Mouse (Mus musculus) intestine, postnatal 0 days (tissue): Measurements from ENCODE around the gene Irgm2. TPM values are rescaled to one million over a fixed set of nuclear protein-coding genes. Genes with fewer than 3 reads are reported as not detected.
"Not testable (repeated sequence)": the region's sequence is repeated elsewhere in the genome, so short reads cannot be mapped to it uniquely, and the experiment has no call there.

Source experiments
- ATAC-seq: fragments of 200-750 bp; cut with Nextera tagmentation; 2 replicates; pipeline ENCODE4 v1.8.0; 2017; ENCODE audit warnings: mild to moderate bottlenecking, moderate TSS enrichment, moderate library complexity
- H3K27ac ChIP-seq: fragments of 300-500 bp; sonication (generic); 2 replicates; pipeline ENCODE4 v1.5.1; 2014; ENCODE audit warnings: mild to moderate bottlenecking, low read depth, low read length, moderate library complexity
- H3K27me3 ChIP-seq: fragments of 300-500 bp; sonication (generic); replicated peaks from 2 replicates; pipeline ENCODE4 v1.6.1; 2014; ENCODE audit warnings: low read length, mixed read lengths; ENCODE audit not compliant: control insufficient read depth, insufficient read depth
- H3K36me3 ChIP-seq: fragments of 300-500 bp; sonication (generic); 2 replicates; pipeline ENCODE4 v1.6.1; 2014; ENCODE audit warnings: mild to moderate bottlenecking, moderate library complexity; ENCODE audit not compliant: control insufficient read depth, insufficient read depth
- H3K4me1 ChIP-seq: fragments of 300-500 bp; sonication (generic); replicated peaks from 2 replicates; pipeline ENCODE4 v1.6.1; 2014; ENCODE audit warnings: antibody characterized with exemption, low read length, mixed read lengths; ENCODE audit not compliant: control insufficient read depth, insufficient read depth
- H3K4me2 ChIP-seq: fragments of 300-500 bp; sonication (generic); replicated peaks from 2 replicates; pipeline ENCODE4 v1.6.1; 2014; ENCODE audit warnings: low read depth, mild to moderate bottlenecking, moderate library complexity
- H3K4me3 ChIP-seq: fragments of 300-500 bp; sonication (generic); 2 replicates; pipeline ENCODE4 v1.5.1; 2014; ENCODE audit warnings: low read depth, low read length
- H3K9ac ChIP-seq: fragments of 300-500 bp; sonication (generic); 2 replicates; pipeline ENCODE4 v1.6.1; 2014; ENCODE audit warnings: mild to moderate bottlenecking, low read depth, low read length
- H3K9me3 ChIP-seq: fragments of 300-500 bp; sonication (generic); 2 replicates; pipeline ENCODE4 v1.6.1; 2016; ENCODE audit warnings: mixed run types; ENCODE audit not compliant: control insufficient read depth
- CTCF ChIP-seq: sonication (generic); IDR thresholded peaks from 2 replicates; pipeline ENCODE4 v1.5.1; 2016; ENCODE audit warnings: low read depth, mild to moderate bottlenecking, control low read depth, antibody characterized with exemption, moderate library complexity
- WGBS: fragments of 180-500 bp; shearing (Covaris S2); extraction: QIAGEN DNeasy Blood & Tissue Kit; methylation state at CpG from one replicate; pipeline ENCODE4 v1.1.7; 2014; 5-methylcytosine and 5-hydroxymethylcytosine counted together
- polyA plus RNA-seq: library from polyadenylated mRNA; unstranded; fragments of >200 nt; fragmentation: Nextera tagmentation; extraction: Ambion mirVana; gene quantifications from 2 replicates; pipeline ENCODE4 v1.2.1, GENCODE M21; 2015

Irgm2 gene
- polyA plus RNA-seq, 1 experiment from 2014 or later, result 6.4 TPM

DNA sequence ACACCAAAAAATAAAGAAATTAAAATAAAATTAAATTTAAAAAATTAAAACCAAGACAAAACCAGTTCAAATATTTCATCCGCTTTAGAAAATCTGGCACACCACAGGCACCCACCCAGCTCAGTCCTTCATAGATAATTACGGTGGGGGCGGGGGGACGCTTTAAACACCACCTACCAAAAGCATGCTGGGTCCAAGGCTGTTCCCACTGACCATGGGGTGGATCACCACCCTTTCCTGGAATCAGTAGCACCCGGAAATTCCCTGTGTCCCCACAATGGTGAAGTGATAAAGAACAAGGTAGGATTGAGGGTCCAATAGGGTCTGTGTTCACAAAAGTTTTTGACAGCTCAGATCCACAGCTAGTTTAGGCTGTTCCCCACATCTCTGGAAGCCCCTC lies 16.4 kb downstream of the Irgm2 start:
- H3K9ac ChIP-seq, result no peak overlapping the region
- WGBS, result 73% methylated on average over 5 of the region's 5 CpGs
- 0 out of 2 replicates have a peak, but pooled peaks cover 6% of the 10 kb centered on the region for H3K4me1 ChIP-seq
- peak overlapping the region; percentile 72 for H3K4me2 ChIP-seq
- peak overlapping the region; percentile 54 for H3K4me3 ChIP-seq
- no peak for ATAC-seq
- H3K27me3 ChIP-seq, result no peaks in the 10 kb centered on the region
- TF ChIP-seq CTCF, result no peak
- H3K9me3 ChIP-seq, result no peaks in the 10 kb centered on the region
- H3K36me3 ChIP-seq, result peaks cover 8% of the 10 kb centered on the region
- no peak overlapping the region for H3K27ac ChIP-seq

DNA sequence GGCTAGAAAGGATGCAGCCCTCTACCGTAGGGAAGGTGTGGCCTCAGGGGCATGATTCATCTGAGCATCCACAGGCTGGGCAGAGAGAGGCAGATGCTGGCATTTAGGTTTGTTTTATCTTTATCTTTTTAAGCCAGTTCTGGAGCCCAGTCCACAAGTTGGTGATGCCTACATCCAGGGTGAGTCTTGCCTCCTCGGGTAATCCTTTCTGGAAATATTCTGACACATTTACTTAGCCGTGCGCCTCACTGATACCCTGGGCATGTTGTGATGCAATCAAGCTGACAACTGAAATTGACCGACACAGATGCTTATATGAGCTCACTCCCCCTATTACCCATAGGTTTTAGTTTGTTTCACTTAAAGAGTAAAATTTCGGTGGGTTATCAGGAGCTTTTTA lies 17.4 kb downstream of the Irgm2 start:
- 67% methylated on average over 6 of the region's 6 CpGs for WGBS
- no peak overlapping the region for H3K4me2 ChIP-seq
- no peak overlapping the region for H3K4me3 ChIP-seq
- ATAC-seq, result no peak
- no peak overlapping the region for H3K27ac ChIP-seq
- H3K9me3 ChIP-seq, result no peaks in the 10 kb centered on the region
- H3K36me3 ChIP-seq, result peaks cover 10% of the 10 kb centered on the region
- no peaks in the 10 kb centered on the region for H3K4me1 ChIP-seq
- no peaks in the 10 kb centered on the region for H3K27me3 ChIP-seq
- no peak for TF ChIP-seq CTCF
- no peak overlapping the region for H3K9ac ChIP-seq

DNA sequence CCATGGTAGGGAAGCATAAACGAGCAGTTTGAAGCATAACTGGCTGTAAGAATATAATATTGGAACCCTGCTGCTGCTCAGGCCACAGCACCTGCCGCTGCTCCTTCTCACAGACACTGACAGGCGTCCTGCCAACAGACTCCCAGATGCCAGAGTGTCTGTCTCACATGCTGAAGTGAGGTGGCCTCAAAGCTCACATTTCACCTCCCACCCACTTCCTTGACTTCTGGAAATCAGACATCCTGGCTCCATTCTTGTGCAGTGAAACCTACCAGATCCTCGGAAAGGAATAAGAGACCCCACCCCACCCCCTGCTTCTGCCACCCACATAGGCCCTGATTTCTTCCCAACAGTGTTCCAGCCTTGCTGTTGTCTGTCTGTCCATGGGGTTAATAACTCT lies 24.3 kb downstream of the Irgm2 start:
- H3K9me3 ChIP-seq, result no peaks in the 10 kb centered on the region
- no peak overlapping the region for H3K4me2 ChIP-seq
- no peak for ATAC-seq
- no peaks in the 10 kb centered on the region for H3K27me3 ChIP-seq
- no peaks in the 10 kb centered on the region; the same call in 1 of the 2 replicates for H3K4me1 ChIP-seq
- WGBS, result 50% methylated on average over 4 of the region's 4 CpGs
- no peak overlapping the region for H3K27ac ChIP-seq
- no peak for TF ChIP-seq CTCF
- H3K4me3 ChIP-seq, result no peak overlapping the region
- H3K36me3 ChIP-seq, result peaks cover 10% of the 10 kb centered on the region
- no peak overlapping the region for H3K9ac ChIP-seq

DNA sequence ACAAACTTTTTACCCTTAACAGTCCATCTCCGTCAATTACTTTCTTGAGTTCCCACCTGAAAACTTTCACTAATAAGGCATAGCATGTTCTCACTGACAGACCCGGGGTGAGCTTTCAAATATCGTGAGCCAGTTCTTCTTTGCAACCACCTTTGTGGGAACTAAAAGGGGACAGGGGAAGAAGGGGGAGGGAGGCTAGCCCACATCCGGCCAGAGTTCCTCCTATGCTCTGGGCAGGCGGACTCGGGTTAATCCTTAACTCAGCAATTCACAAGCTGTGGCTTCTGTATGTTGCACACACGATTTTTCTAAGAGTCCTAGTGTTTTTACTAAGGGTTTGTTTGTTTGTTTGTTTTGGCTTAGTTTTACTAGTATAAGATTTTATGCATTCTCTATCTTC lies 24.9 kb downstream of the Irgm2 start:
- H3K27ac ChIP-seq, result no peak overlapping the region
- 22% methylated on average over 7 of the region's 7 CpGs for WGBS
- no peak overlapping the region for H3K9ac ChIP-seq
- H3K9me3 ChIP-seq, result no peaks in the 10 kb centered on the region
- ATAC-seq, result no peak
- TF ChIP-seq CTCF, result no peak
- no peak overlapping the region for H3K4me2 ChIP-seq
- H3K27me3 ChIP-seq, result no peaks in the 10 kb centered on the region
- peaks cover 10% of the 10 kb centered on the region for H3K36me3 ChIP-seq
- no peaks in the 10 kb centered on the region; the same call in 1 of the 2 replicates for H3K4me1 ChIP-seq
- H3K4me3 ChIP-seq, result no peak overlapping the region

DNA sequence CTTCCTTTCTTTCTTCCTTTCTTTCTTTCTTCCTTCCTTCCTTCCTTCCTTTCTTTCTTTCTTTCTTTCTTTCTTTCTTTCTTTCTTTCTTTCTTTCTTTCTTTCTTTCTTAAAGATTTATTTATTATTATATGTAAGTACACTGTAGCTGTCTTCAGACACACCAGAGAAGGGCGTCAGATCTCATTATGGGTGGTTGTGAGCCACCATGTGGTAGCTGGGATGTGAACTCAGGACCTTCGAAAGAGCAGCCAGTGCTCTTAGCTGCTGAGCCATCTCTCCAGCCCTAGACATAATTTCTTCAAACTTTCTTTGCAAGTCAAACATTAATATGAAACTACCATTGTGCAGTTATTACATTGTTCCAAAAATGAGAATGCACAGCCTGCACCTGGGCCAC lies 25.5 kb downstream of the Irgm2 start:
- H3K4me3 ChIP-seq, H3K27ac ChIP-seq, ATAC-seq, H3K4me2 ChIP-seq, H3K4me1 ChIP-seq, H3K9ac ChIP-seq, H3K9me3 ChIP-seq, H3K27me3 ChIP-seq: not testable (repeated sequence)
- WGBS, result 66% methylated on average over 2 of the region's 2 CpGs
- H3K36me3 ChIP-seq, result peaks cover 10% of the 10 kb centered on the region

DNA sequence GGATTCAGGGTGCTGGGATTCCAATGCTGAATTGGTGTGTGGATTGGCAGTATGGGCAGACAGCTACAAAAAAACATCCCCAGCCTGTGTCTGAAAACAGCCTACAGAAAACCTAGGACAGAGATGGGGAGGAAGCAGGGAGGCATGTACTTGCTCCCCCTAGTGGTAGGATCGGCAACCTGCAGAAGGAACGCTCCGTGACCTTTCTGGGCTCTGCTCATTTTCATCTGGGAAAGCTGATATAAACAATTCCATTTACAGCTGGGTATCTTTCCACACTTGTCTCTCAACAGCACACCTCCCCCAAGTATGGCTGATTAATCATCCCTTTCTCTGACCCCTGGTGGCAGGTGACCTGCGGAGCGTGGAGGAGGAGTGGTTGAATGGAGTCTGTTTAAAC lies 26.2 kb downstream of the Irgm2 start:
- Histone ChIP-seq H3K9me3 (no peaks in the 10 kb centered on the region), H3K27me3 (no peaks in the 10 kb centered on the region), H3K4me3 (no peak overlapping the region), H3K4me2 (peak overlapping the region; percentile 27; the same call in 1 of the 2 replicates), H3K36me3 (peaks cover 3% of the 10 kb centered on the region; the same call in 1 of the 2 replicates), H3K27ac (no peak overlapping the region), H3K9ac (no peak overlapping the region), H3K4me1 (no peaks in the 10 kb centered on the region; the same call in 1 of the 2 replicates)
- peak; percentile 98 for TF ChIP-seq CTCF
- no peak for ATAC-seq
- WGBS, result 5% methylated on average over 5 of the region's 5 CpGs

DNA sequence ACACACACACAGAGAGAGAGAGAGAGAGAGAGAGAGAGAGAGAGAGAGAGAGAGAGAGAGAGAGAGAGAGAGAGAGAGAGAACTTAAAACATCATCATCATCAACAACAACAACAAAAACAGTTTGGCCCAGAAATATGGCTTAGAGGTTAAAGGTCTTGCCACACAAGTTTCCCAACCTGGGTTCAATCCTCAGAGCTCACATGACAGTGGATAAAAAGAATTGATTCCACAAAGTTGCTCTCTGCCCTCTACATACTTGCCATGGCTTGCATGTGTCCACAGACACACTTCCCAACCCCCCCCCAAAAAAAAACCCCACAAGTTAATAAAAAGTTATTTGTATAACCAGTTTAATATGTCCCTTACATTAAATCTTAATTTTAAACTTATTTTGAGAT lies 27.0 kb downstream of the Irgm2 start:
- no peak for ATAC-seq
- no peak overlapping the region for H3K27ac ChIP-seq
- TF ChIP-seq CTCF, result no peak
- no peaks in the 10 kb centered on the region; the same call in 1 of the 2 replicates for H3K4me1 ChIP-seq
- no peaks in the 10 kb centered on the region for H3K27me3 ChIP-seq
- no peak overlapping the region for H3K4me2 ChIP-seq
- H3K4me3 ChIP-seq, result no peak overlapping the region
- no peak overlapping the region for H3K9ac ChIP-seq
- no peaks in the 10 kb centered on the region for H3K9me3 ChIP-seq
- no peaks in the 10 kb centered on the region for H3K36me3 ChIP-seq

DNA sequence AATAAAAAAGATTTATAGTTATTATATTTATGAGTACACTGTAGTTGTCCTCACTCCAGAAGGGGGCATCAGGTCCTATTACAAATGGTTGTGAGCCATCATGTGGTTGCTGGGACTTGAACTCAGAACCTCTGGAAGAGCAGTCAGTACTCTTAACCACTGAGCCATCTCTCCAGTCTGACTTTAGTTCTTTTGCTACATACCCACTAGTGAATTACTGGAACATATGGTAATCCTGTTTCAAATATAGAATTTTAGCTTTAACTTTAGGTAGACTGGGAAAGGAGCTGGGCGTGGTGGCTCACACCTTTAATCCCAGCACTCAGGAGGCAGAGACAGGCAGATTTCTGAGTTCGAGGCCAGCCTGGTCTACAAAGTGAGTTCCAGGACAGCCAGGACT lies 28.6 kb downstream of the Irgm2 start:
- not testable (repeated sequence) for H3K4me2 ChIP-seq, H3K27ac ChIP-seq, H3K9me3 ChIP-seq, H3K36me3 ChIP-seq, H3K27me3 ChIP-seq, H3K9ac ChIP-seq, H3K4me3 ChIP-seq, H3K4me1 ChIP-seq, ATAC-seq
- 94% methylated on average over 1 of the region's 2 CpGs for WGBS
